Mouse (Mus musculus): Measurements from ENCODE around the gene Itgae. TPM values are rescaled to one million over a fixed set of nuclear protein-coding genes. Genes with fewer than 3 reads are reported as not detected.
A peak's percentile ranks its signal among the peaks of the same experiment; 100 is the strongest.

Itgae gene
- total and polyA plus RNA-seq, 3 experiments, result 0.17 to 0.26 (median 0.21) TPM

- peak overlapping the region; percentile 86 for H3K4me2 ChIP-seq (ENCODE audit: insufficient read depth, low read depth, poor library complexity, severe bottlenecking)
- in situ Hi-C loops (cut with MboI; ENCODE audit: low pct_ligation_motif_present, low pct_unique_long_range_greater_than_20kb, low sequenced_read_pairs) (no loop called here), dilution Hi-C loops (cut with MboI; ENCODE audit: extremely low pct_ligation_motif_present, extremely low pct_unique_long_range_greater_than_20kb, low sequenced_read_pairs) (no loop called here)
- peak overlapping the region; percentile 25 for H3K9ac ChIP-seq (ENCODE audit: insufficient read depth, low read depth)
- peak; percentile 14 for DNase-seq (ENCODE audit: extremely low read depth)
- H3K27me3 ChIP-seq (replicated peaks), result peaks cover 30% of the 10 kb centered on the region
- peaks cover 0 to 31% of the 10 kb centered on the region in 2 experiments; a peak in 2 of 4 replicates for H3K4me1 ChIP-seq (ENCODE audit: control insufficient read depth in 1 of 2, insufficient read depth in 2 of 2)
- H3K9me3 ChIP-seq (replicated peaks; ENCODE audit: low read length), result no peaks in the 10 kb centered on the region
- H3K4me3 ChIP-seq (replicated peaks in 1 of 3; ENCODE audit: low read depth in 2 of 3, low read length in 2 of 3, poor library complexity in 1 of 3), result peak overlapping the region; percentile 64 to 70 (median 68)
- H3K79me2 ChIP-seq (replicated peaks; ENCODE audit: control insufficient read depth, extremely low read depth, insufficient read depth, poor library complexity, severe bottlenecking), result peaks cover 27% of the 10 kb centered on the region
- TF ChIP-seq ELF1 (IDR thresholded peaks at IDR 0.05; ENCODE audit: low read depth, low read length) (no peak; the same call in 1 of the 2 replicates), SIN3A (IDR thresholded peaks at IDR 0.05; ENCODE audit: low read length) (no peak), ZNF384 (IDR thresholded peaks at IDR 0.05; ENCODE audit: low read depth, low read length) (no peak), USF1 (IDR thresholded peaks at IDR 0.05; ENCODE audit: low read depth, low read length) (no peak), GABPA (IDR thresholded peaks at IDR 0.05; ENCODE audit: insufficient replicate concordance, low read depth, low read length) (no peak), CTCF (conservative IDR thresholded peaks at IDR 0.05 in 1 of 2, IDR thresholded peaks at IDR 0.05 in 1 of 2; ENCODE audit: low read depth in 2 of 2, low read length in 2 of 2) (no peak), RCOR1 (conservative IDR thresholded peaks at IDR 0.05; ENCODE audit: low read depth, low read length) (no peak), E2F4 (IDR thresholded peaks at IDR 0.05; ENCODE audit: insufficient replicate concordance, low read depth, low read length) (no peak), ZMIZ1 (IDR thresholded peaks at IDR 0.05; ENCODE audit: low read depth, low read length) (no peak)
- no peak overlapping the region for H3K27ac ChIP-seq (ENCODE audit: insufficient read depth, low read depth)
- peaks cover 3 to 28% of the 10 kb centered on the region in 2 experiments for H3K36me3 ChIP-seq (replicated peaks in 1 of 2; ENCODE audit: control insufficient read depth in 1 of 2, insufficient read depth in 1 of 2, low read length in 1 of 2)
Measured at GRCm38 (mm10) chr11:73177509-73177875, 87.1 kb downstream of the Itgae start.

- dilution Hi-C loops (cut with MboI; ENCODE audit: extremely low pct_ligation_motif_present, extremely low pct_unique_long_range_greater_than_20kb, low sequenced_read_pairs) (no loop called here), in situ Hi-C loops (cut with MboI; ENCODE audit: low pct_ligation_motif_present, low pct_unique_long_range_greater_than_20kb, low sequenced_read_pairs) (no loop called here)
- Histone ChIP-seq H3K4me1 (ENCODE audit: control insufficient read depth in 1 of 2, insufficient read depth in 2 of 2) (peaks cover 0 to 28% of the 10 kb centered on the region in 2 experiments; a peak in 2 of 4 replicates), H3K36me3 (replicated peaks in 1 of 2; ENCODE audit: control insufficient read depth in 1 of 2, insufficient read depth in 1 of 2, low read length in 1 of 2) (peaks cover 3 to 23% of the 10 kb centered on the region in 2 experiments), H3K27me3 (replicated peaks) (peaks cover 30% of the 10 kb centered on the region), H3K4me3 (replicated peaks in 1 of 3; ENCODE audit: low read depth in 2 of 3, low read length in 2 of 3, poor library complexity in 1 of 3) (peak overlapping the region; percentile 22 to 70 (median 64)), H3K79me2 (replicated peaks; ENCODE audit: control insufficient read depth, extremely low read depth, insufficient read depth, poor library complexity, severe bottlenecking) (peaks cover 27% of the 10 kb centered on the region), H3K27ac (ENCODE audit: insufficient read depth, low read depth) (no peak overlapping the region), H3K4me2 (ENCODE audit: insufficient read depth, low read depth, poor library complexity, severe bottlenecking) (peak overlapping the region; percentile 86), H3K9ac (ENCODE audit: insufficient read depth, low read depth) (peak overlapping the region; percentile 25; the same call in 1 of the 2 replicates), H3K9me3 (replicated peaks; ENCODE audit: low read length) (no peaks in the 10 kb centered on the region)
- TF ChIP-seq ZMIZ1 (IDR thresholded peaks at IDR 0.05; ENCODE audit: low read depth, low read length), result no peak
- no peak for TF ChIP-seq CHD2 (IDR thresholded peaks at IDR 0.05; ENCODE audit: low read length)
- no peak for TF ChIP-seq ZC3H11A (IDR thresholded peaks at IDR 0.05; ENCODE audit: low read depth, low read length)
- TF ChIP-seq GABPA (IDR thresholded peaks at IDR 0.05; ENCODE audit: insufficient replicate concordance, low read depth, low read length), result no peak
- TF ChIP-seq NRF1 (IDR thresholded peaks at IDR 0.05; ENCODE audit: low read depth, low read length), result no peak
- TF ChIP-seq MAZ (IDR thresholded peaks at IDR 0.05; ENCODE audit: low read depth, low read length), result no peak
- TF ChIP-seq USF1 (IDR thresholded peaks at IDR 0.05; ENCODE audit: low read depth, low read length), result no peak
- no peak for TF ChIP-seq MAX (IDR thresholded peaks at IDR 0.05; ENCODE audit: low read length)
- TF ChIP-seq ZNF384 (IDR thresholded peaks at IDR 0.05; ENCODE audit: low read depth, low read length), result no peak
- no peak for TF ChIP-seq RCOR1 (conservative IDR thresholded peaks at IDR 0.05; ENCODE audit: low read depth, low read length)
- no peak for TF ChIP-seq SMC3 (IDR thresholded peaks at IDR 0.05; ENCODE audit: low read depth, low read length)
- no peak for TF ChIP-seq SIN3A (IDR thresholded peaks at IDR 0.05; ENCODE audit: low read length)
- no peak for TF ChIP-seq PAX5 (IDR thresholded peaks at IDR 0.05; ENCODE audit: low read length)
- DNase-seq (ENCODE audit: extremely low read depth), result no peak
Measured at GRCm38 (mm10) chr11:73177895-73178294, 87.5 kb downstream of the Itgae start.

Measured in CH12.LX (cell line).